Mouse (Mus musculus) lung, postnatal 14 days (tissue): Measurements from ENCODE around the gene Mpv17.
A peak's percentile ranks its signal among the peaks of the same experiment; 100 is the strongest.

Experiments
- DNase-seq: peaks from one replicate; pipeline ENCODE4 v3.0.0; 2021

Mpv17 gene

DNA sequence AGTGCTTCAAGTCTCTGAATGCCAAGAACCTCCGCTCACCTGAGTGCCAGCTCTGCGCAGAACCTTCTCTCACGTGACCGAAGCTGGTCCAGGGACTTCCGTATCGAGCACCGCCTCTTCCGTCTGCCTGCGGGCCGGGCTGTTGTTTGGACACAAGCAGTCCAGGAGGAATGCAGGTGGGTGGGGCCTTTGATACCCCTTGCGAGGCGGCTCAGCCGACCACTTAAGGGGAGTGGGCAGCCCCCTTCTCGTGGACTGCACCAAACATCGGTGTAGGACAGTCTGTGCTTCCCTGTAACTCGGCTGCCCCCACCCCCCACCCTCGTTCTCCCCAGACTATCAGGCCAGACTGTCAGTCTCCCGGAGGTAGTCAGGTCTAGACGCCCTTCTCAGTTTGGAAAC is at the start of gene Mpv17:
Gene Mpv17 (minus strand): TSS at position 100 of the 402 bp plus-strand sequence.
- DNase-seq = peak; percentile 82

- DNase-seq = no peak
Observed at GRCm38 (mm10) chr5:31202933-31203332, 48.9 kb upstream of the Mpv17 start.

DNA sequence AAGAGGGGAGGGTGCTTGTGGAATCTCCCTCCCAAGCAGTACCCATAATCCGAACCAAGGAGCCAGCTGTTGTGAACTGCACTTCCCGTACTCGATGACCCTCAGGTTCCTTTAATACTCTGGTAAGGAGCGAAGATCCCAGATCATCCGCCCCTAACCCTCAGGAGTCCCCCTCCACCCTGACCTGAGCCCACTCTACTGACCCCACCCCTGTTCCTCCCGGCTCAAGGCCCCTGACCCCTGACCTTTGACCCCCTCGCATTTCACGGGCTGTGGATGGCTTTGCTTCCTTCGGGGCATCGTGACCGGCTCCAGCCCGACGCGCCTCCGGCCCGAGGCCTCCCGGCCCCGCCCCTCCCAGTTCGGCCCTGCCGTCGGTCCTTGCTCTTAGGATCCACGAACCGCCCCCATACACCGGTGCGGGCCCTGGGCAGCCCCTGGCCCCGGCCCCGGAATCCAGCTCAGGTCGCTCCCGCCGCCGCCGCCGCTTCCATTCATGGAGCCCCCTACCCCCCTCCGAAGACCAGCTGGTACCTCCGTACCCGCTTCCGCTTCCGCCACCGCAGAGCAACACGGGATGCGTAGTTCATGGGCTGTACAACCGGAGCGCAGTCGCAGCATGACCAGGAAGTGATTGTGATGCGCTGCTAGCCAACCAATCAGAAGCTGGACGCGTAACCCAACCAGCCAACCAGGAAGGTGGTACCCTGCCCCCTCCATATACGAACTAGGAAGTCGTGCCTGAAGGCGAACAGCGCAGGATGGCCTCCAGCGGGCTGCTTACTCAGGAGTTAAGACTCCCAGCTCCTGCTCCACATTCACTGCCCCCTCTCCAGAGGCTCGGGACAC is 47.9 kb upstream of the Mpv17 start, which contains the start of gene Zfp513:
Gene Zfp513 (minus strand): TSS at position 562 of the 849 bp plus-strand sequence.
- DNase-seq = peak; percentile 94

GRCm38 (mm10) chr5:31201042-31201741 is 47.1 kb upstream of the Mpv17 start:
- no peak for DNase-seq

DNA sequence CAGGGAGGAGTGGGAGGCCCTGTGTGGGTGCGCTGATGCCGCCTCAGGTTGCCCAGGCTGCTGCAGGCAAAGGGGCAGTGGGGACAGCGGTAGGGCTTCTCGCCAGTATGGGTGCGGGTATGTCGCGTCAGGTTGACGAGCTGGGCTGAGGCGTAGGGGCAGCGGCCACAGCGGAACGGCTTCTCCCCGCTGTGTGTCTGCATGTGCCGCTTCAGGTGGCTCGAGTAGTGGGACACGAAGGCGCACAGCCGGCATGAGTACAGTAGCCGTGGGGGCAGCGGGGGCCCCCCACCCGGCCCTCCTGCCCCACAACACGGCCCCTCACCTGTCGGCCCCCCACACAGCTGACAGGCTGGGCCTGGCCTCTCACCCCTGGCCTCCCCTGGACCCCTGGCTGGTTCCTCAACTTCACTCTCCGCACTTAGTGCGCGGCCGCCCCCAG is 46.3 kb upstream of the Mpv17 start:
- no peak for DNase-seq

DNA sequence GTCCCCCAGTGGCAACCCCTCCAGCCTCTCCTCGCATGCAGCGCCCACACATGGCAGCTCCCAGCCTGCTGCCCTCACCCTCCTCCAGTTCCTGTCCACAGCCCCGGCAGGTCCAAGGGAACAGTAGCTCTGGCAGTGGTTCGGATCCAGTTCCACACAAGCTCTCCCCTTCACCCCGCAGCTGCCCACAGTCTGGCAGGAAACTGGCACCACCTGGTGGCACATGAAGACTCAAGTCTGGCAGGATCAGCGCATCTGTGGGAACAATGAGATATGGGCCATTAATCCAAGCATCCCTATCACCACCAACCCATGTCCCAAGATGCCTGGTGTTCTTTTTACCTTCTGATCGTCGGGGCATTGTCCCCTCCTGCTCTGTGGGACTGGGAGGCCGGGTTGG is 45.8 kb upstream of the Mpv17 start:
- DNase-seq = no peak

GRCm38 (mm10) chr5:31199321-31199892 is 45.4 kb upstream of the Mpv17 start:
- DNase-seq = no peak

- DNase-seq = no peak
Observed at GRCm38 (mm10) chr5:31198616-31199320, 44.7 kb upstream of the Mpv17 start.

DNA sequence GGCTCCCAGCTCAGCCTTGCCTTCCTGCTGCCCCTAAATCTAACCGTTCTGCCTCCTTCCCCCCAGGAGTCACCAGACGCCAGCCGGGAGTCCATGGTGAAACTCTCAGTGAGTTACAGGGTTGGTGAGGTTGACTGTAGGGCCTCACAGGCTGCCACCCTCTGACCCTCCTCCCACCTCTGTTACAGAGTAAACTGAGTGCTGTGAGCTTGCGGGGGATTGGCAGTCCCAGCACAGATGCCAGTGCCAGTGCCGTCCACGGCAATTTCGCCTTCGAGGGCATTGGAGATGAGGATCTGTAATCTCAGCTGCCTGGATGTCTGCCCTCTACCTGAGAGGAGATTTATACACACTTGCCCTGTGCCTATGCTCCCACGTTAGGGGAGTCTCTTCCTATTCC is 44.1 kb upstream of the Mpv17 start:
- no peak for DNase-seq

GRCm38 (mm10) chr5:31197072-31197471 is 43.0 kb upstream of the Mpv17 start:
- no peak for DNase-seq

DNA sequence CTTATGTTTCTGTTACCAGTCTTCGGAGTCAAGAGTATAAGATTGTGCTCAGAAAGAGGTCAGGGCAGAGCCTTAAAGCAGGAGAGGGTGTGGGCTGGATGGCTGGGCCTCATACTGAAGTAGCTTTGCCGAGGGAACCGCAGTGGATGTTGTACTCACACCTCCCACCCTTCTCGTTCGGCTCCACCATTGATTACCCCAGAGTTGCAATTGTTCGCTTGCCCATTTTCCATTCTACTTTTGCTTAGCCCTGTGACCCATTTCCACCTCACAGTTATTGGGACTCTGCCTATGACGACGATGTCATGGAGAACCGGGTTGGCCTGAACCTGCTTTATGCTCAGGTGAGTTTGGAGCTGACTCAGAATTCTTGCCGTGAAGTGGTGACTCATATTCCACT is 42.2 kb upstream of the Mpv17 start:
- DNase-seq = no peak

DNA sequence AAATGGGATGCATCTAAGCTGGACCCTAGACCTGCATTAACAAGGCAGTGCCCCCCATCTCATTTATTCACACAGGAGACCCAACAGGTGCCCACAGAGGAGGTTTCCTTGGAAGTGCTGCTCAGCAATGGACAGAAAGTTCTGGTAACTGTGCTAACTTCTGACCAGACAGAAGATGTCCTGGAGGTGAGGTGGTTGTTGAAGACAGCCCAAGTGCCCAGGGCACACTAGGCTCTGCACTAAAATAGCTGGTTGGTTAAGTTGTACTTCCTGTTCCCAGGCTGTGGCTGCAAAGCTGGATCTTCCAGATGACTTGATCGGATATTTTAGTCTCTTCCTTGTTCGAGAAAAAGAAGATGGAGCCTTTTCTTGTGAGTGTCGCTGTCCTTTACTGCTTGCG is 41.6 kb upstream of the Mpv17 start:
- no peak for DNase-seq

- DNase-seq = no peak
Observed at GRCm38 (mm10) chr5:31194486-31195485, 40.7 kb upstream of the Mpv17 start.

- DNase-seq = peak; percentile 27
Observed at GRCm38 (mm10) chr5:31193631-31194281, 39.7 kb upstream of the Mpv17 start.

DNA sequence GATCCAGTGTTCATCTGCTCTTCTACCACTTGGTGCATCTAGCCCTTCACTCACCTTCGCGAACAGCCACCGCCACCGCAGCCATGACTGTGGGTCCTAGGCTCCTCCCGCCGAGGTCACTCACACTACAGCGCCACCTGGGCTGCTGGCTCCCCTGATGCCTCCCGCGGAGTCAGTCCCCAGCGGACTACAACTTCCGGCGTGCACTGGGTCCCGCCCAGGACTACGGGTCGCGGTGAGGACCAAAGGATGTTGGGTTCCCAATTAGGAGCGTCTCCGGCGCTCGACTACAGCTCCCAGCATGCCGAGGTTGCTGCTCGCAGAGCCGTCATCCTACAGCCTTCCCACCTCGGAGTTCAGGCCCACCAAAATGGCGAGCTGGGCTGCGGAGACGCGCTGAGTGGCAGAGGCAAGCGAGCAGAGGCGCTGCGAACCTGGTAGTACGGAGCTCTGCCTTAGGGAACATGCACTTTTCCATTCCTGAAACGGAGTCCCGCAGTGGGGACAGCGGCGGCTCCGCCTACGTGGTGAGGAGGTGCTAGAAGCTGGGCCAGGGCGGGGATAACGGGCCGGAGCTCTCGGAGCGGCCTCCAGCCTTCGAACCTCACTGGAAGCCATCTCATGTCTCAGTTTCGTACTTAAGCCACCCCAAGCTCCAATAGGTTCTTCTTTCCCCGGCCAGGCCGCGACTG is 39.0 kb upstream of the Mpv17 start, which contains the start of the genes Snx17 and Eif2b4:
Gene Snx17 (plus strand): TSS at position 289 of the 692 bp plus-strand sequence.
Gene Eif2b4 (minus strand): TSS at position 492 of the 692 bp plus-strand sequence.
- peak; percentile 99 for DNase-seq

DNA sequence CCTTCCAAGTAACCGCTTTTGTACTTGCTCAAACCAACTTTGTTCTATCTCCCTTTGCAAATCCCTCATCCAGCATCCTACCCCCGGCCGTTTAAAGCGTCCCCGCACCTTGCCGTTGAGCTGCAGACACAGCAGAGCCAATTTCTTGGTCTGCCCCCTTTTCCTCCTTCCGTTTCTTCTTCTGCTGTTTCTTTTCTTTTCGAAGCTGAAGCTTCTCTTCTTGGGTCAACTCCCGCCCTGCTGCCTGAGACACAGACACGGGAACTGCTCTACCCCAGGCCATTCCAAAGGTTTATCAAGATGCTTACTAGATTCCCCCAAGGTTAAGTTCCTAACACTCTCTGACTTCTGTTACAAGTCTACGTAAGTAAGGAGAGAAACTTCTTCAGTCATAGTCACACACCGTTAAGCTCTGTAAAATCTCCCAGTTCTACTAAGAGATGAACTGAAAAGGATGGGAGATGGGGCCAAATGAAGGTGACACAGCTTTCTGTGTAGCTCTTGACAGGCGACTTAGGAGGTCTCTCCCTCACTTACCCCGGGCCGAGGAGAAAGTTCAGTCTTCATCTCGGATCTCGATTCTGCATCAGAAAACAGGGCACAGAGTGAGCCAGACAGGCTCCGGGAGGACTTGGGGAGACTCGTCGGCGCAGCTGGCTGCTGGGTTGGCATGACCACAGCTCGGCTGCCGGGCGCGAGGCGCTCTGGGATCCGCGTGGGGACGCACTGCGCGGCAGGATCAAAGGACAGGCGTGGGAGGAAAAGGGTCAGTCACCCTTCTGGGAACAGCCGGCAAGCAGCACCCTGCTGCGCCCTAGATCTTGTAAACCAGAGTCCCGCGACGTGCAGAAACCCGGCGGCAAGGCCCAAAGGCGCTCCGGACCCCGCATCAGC is 38.2 kb upstream of the Mpv17 start:
- no peak for DNase-seq

GRCm38 (mm10) chr5:31190201-31190600 is 36.1 kb upstream of the Mpv17 start:
- no peak for DNase-seq

GRCm38 (mm10) chr5:31188223-31188840 is 34.3 kb upstream of the Mpv17 start:
- DNase-seq = no peak

- no peak for DNase-seq
Observed at GRCm38 (mm10) chr5:31183678-31184077, 29.6 kb upstream of the Mpv17 start.
